Mouse (Mus musculus) common myeloid progenitor, adult 5-6 weeks (primary cell): ENCODE results near the gene Clec2d. TPM values are rescaled to one million over a fixed set of nuclear protein-coding genes. Genes with fewer than 3 reads are reported as not detected.
"Not testable (repeated sequence)": the region's sequence is repeated elsewhere in the genome, so short reads cannot be mapped to it uniquely, and the experiment has no call there.

Experiments used
- ATAC-seq: replicated peaks from 2 replicates; pipeline ENCODE4 v1.8.0; 2016; ENCODE audit warnings: low read depth, mild to moderate bottlenecking, moderate TSS enrichment, inconsistent platforms; ENCODE audit not compliant: poor library complexity, severe bottlenecking
- total RNA-seq: library from RNA; stranded (forward); fragments of 200-1000, 187-1606 nt; gene quantifications from 2 replicates; pipeline ENCODE4 v1.2.3, GENCODE M21; 2017

The Clec2d gene
- total RNA-seq, 1 experiment from 2014 or later: 153 TPM

DNA sequence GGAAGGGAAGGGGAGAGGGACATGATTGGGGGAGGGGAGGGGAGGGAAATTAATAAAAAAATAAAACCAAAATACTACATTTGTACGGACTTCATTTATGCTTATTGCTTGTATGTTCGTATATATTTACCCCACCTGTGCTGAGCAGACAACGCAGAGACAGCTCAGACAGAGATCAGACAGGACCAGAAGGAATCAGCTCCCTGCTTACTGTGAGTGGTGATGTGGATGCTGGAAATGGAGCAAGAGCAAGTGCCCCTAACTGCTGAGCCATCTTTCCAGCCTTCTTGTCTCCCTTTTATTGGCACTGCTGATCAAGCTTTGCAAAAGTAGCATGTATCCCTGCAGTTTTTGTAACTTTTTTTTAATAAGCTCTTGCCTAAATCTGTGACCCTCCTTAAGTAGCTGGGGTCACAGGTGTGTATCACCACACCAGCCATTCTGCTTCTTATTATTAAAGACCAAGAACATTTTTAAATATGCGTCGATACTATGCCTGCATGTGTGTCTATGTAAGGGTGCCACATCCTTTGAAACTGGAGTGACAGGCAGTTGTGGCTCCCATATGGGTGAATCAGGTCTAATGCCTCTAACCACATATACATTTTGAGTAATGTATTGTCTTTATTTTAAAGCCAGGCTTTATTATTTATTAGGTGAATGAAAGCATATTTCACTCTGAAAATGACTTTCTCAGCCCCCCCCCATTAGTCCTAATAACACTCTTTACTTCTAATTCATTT is 6.2 kb downstream of the Clec2d start:
- no peak for ATAC-seq

GRCm38 (mm10) chr6:129187200-129187651 is 6.8 kb downstream of the Clec2d start:
- no peak for ATAC-seq

- ATAC-seq: not testable (repeated sequence)
Observed at GRCm38 (mm10) chr6:129187816-129188215, 7.4 kb downstream of the Clec2d start.

- no peak for ATAC-seq
Observed at GRCm38 (mm10) chr6:129193431-129193830, 13.0 kb downstream of the Clec2d start.

DNA sequence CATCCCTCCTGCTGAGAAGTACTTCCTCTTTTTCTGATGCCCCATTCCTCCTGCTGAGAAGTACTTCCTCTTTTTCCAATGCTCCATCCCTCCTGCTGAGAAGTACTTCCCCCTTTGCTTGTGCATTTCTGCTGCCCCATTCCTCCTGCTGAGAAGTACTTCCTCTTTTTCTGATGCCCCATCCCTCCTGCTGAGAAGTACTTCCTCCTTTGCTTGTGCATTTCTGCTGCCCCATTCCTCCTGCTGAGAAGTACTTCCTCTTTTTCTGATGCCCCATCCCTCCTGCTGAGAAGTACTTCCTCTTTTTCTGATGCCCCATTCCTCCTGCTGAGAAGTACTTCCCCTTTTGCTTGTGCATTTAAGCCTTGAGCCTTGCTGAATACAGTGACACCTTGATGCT is 19.7 kb downstream of the Clec2d start:
- not testable (repeated sequence) for ATAC-seq

GRCm38 (mm10) chr6:129202306-129202705 is 21.9 kb downstream of the Clec2d start:
- no peak for ATAC-seq

- ATAC-seq: no peak
Observed at GRCm38 (mm10) chr6:129204342-129204741, 23.9 kb downstream of the Clec2d start.

- no peak for ATAC-seq
Observed at GRCm38 (mm10) chr6:129204838-129205237, 24.4 kb downstream of the Clec2d start.

- no peak for ATAC-seq
Observed at GRCm38 (mm10) chr6:129208891-129209519, 28.6 kb downstream of the Clec2d start.

DNA sequence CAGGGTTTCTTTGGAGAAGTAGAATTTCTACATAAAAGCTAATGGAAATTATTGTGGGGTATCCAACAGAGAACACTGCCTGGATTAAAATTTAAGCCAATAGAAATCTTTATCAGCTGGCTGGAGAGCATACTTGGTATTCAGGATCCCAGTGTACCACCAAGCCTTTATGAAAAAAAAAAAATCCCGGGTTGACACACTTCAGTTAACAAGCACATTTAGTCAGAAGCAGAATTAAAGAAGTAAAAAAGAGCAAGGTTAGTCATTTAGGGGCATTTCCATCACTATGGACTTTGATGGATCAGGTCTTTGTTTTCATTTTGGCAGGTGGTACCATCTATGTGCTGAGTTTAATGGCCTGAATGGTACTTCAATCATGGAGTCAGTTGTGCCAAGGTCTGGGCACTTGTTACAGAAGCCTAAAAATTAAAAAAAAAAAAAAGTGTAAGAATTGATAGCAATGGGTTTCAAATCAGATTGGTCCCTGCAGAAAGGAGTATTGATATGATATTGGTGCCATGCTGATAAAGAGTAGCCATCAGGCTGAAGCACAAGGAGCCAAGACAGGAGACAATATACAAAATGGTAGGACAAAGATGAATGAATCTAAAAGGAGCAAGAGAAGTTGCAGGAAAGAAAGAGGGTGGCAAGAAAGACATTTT is 29.5 kb downstream of the Clec2d start:
- ATAC-seq: no peak

GRCm38 (mm10) chr6:129210447-129210790 is 30.0 kb downstream of the Clec2d start:
- peak; percentile 97 for ATAC-seq

DNA sequence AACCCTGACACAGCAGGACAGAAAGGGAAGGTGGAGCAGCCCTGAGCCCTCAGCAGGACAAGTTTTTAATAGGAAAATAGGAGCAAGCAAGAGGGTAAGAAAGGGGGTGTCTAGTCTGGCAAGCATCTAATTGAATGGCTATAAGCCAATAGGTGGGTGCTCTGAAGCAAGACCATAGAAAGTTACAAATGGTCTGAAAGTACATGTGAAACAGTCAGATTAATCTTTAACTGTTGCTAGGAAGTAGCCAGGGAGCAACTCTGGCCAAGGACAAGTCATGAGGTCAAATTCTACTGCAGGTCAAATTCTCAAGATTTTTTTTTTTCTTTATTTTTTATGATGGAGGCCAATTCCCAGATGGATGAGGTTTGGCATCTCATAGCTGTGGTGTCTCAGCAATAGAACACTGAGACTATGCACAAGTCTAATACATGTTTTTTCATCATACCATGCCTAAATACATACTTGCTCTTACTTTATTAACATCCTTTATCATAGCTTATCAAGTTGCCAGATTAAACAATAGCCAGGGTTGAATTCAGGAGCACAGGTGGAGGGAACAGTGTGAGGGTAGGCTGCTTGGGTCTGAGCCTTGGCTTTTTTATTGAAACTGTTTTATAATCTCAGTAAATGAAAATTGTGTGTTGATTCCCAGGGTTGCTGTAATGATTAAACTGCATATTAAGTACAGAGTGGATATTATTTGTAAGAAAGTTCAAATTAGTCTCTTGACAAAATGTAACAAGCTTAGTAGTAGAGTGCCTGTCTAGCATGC is 32.2 kb downstream of the Clec2d start:
- no peak for ATAC-seq

GRCm38 (mm10) chr6:129213497-129213896 is 33.1 kb downstream of the Clec2d start:
- no peak for ATAC-seq

DNA sequence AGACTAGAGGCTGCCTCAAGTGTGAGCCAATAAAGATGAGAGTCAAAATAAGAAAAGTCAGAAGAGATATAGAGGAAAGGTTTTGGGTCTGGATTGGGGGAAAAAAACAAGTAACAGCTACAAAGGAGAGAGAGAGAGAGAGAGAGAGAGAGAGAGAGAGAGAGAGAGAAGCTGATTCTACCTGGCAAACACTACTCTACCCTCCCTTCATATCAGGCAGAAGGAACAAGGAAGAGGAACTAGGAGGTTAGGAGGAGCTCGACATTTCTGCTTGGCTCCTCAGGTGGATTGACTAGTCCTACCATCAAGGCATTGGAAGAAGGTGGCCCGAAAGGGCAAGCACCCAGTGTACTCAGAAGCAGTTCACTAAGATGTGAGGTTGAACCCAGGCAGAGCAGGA is 33.8 kb downstream of the Clec2d start:
- ATAC-seq: no peak

- no peak for ATAC-seq
Observed at GRCm38 (mm10) chr6:129215053-129215452, 34.6 kb downstream of the Clec2d start.

DNA sequence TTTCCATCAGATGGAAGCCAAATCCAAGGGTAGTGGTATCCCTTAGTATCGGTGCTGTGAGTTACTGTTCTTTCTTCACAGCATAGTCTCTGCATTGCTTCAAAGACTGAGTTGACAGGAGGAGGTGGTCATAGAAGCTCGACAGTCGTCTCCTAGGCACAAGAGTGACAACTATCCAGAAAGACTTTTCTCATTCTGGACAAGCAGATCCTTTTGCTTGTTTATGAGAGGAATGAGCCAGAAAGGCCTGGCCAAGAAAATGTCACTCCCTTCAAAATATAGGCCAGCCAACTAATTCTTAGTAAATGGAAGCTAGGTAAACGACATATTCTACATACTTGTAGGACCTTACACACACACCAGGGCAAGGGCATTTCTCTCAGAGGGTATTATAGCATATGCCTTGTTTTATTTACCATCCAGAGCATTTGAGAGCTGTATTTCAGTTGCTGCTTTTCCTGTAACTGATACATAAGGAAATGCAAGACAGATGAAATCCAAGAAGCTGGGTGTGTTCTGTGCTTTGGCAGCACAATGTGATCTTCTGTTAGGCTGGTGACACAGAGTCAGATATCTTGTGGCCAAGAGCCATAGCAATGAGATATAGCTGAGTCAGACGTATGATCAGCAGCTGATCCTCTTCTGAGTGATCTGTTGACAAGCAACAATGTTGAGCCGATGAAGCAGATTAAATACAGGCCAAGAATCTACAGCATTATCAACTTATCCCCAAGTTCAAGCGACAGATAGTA is 35.6 kb downstream of the Clec2d start:
- ATAC-seq: peak; percentile 60

DNA sequence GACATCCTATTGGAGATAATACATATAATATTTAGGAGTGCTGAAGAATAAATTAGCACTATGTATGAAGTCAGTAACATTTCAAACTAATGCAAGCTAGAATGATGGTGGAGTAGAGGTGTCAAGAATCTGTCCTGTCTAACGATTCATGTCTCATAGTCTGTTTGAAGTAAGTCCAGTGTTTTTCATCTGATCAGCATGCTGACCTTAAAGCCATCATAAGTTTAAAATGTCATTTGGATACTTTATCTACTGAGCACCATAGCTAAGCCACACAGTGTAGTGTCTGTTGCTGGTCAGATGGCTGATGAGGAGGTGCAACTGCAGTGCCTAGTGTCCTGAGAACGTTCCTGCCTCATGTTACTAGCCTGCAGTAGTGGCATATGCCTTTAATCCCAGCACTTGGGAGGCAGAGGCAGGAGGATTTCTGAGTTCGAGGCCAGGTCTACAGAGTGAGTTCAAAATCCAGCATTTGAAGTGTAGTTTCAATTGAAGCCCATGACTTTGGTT is 36.4 kb downstream of the Clec2d start:
- no peak; the same call in 1 of the 2 replicates for ATAC-seq

- no peak for ATAC-seq
Observed at GRCm38 (mm10) chr6:129218191-129218696, 37.8 kb downstream of the Clec2d start.

GRCm38 (mm10) chr6:129219897-129220517 is 39.6 kb downstream of the Clec2d start:
- ATAC-seq: no peak
